Mouse (Mus musculus) mouse embryonic stem cell (cell line): Measurements from ENCODE around the gene Med19.
"Not testable (repeated sequence)": the region's sequence is repeated elsewhere in the genome, so short reads cannot be mapped to it uniquely, and the experiment has no call there.

Source experiments
- in situ Hi-C, 2 experiments: fragments of 300-500 bp; cut with MboI; formaldehyde crosslinking; loops; 1 replicate in 1 of 2; 3 replicates in 1 of 2; pipeline ENCODE4 v1.14.3; 2019 to 2020; ENCODE audit warnings: low sequenced_read_pairs in 2 of 2, low pct_unique_long_range_greater_than_20kb in 1 of 2, mixed read lengths in 1 of 2; ENCODE audit not compliant: unreplicated experiment in 1 of 2

Med19 gene

DNA sequence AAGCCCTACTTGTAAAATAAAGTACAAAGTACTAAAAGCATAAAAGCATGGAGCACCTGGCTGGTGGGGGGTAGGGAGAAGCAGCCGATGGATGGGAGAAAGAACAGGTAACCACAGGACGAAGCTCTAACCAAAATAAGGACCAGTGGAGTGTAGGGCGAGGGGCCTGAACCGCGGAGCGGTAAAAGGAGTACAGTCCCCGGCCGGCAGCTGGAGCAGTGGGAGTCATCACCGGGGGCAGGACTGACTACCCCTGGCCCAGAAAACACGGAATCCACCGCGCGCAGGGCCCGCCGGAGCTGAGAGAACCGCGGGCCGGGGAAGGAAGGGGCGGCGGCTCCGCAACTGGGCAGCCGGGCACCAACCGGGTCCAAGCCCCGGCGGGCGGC is 36.2 kb downstream of the Med19 start:
- in situ Hi-C loops, result no loop called here

- in situ Hi-C loops, result no loop called here
These were observed 36.8 kb downstream of the Med19 start, which contains the start of gene Zdhhc5 for GRCm38 (mm10) chr2:84714811-84715561. Zdhhc5 (minus strand) TSS chr2:84715180.

DNA sequence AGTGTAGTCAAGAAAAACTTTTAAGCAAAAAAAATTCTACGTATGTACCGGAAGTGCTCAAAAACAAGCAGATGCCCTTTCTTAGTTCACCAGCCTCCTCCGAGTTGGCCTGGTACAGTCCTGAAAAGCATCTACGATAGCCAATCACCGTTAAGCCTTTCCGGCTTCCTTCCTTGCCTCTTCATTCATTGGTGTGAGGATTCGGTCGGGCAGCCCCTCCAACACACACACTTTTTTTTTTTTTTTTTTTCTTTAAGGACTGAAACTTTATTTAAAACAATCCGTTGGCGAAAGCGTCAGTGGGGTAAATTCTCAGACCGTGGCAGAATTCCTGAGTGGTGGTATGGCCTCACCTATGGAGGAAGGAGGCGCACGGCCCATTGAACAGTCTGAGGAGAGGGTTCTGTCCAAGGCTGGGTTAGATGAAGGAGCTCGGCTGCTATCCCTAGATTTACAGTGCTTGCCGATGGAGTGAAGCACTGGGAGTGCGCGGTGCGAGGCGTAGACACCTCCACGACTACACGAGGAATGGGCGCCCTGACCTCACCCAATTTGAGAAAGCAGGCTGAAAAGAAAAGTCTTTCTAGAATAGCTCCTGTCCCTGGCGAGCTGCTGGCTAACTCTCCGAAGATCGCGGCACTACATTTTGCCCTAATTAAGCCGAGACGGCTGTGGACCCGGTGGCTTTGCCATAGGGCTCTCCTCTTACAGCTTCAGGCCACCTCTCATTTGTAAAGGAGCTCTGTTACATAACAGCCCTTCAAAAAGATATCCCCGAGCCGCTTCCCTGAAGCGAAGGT is 37.6 kb downstream of the Med19 start:
- in situ Hi-C loops, result no loop called here

- in situ Hi-C loops, result no loop called here
These were observed 38.5 kb downstream of the Med19 start for GRCm38 (mm10) chr2:84716423-84717355.

DNA sequence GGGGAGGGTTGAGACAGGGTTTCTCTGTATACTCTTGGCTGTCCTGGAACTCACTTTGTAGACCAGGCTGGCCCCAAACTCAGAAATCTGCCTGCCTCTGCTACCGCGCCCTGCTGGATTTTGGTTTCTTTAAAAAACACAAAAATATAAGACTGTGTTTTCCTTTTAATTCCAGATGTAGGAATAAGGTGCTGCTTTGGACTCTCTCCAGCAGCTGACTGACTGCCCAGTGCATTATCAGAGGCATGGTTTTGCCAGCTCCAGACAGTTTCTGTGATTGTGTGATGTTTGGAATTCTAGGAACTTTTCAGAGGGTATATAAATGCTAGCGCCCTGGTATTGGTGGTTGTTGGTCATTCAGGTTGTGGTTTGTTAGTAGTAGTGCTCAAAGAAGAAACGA is 39.2 kb downstream of the Med19 start:
- in situ Hi-C loops, result no loop called here

GRCm38 (mm10) chr2:84720718-84721117 is 42.5 kb downstream of the Med19 start:
- in situ Hi-C loops, result no loop called here

DNA sequence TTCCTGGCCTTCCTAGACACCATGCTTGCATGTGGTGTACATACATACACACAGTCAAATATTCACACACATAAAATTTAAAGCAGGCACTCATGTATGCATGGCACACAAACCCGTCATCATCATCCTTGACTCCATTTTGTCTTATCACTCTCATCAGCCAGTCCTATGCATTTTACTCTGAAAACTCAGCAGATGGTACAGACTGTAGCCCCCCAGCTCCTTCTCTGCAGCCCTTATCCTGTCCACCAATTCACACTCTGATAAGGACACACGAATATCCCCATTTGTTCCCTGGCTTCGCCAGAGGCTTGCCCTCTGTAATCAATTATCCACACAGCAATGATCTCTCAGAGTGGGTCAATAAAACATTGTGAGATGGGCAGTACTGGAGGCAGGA is 43.0 kb downstream of the Med19 start:
- in situ Hi-C loops, result no loop called here

GRCm38 (mm10) chr2:84723856-84724255 is 45.7 kb downstream of the Med19 start:
- in situ Hi-C loops, result no loop called here

DNA sequence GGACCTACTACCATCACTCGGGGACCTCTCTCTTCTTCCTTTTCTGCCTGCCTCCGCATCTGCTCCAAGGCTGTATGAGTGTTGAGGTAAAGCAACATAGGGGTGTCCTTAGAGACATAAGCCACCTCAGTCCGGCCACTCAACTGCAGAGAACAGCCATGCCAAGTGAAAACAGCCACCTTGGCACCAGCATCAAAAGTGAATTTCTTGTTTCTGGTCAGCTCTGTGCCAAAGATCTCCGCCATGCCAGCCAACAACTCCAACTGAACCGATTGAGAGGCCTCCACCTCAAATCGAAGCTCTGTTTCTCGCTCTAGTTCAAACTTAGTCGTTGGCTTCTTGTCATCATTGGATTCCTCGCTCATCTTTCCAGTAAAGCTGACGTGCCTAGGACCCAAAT is 47.6 kb downstream of the Med19 start:
- in situ Hi-C loops, result no loop called here

DNA sequence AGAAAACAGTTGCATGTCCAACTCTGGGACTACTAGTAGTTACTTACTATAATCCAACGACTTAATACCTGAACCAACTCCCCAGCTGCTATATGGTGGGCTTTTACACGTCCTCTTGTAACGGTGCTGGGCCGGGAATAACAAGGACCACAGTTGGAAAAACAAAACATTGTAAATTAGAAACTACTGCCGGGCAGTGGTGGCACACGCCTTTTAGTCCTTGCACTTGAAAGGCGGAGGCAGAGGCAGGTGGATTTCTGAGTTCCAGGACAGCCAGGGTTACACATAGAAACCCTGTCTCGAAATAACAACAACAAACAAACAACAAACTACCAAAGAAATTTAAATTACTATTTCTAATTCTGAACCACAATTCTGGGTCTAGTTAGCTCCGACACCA is 48.5 kb downstream of the Med19 start:
- in situ Hi-C loops, result no loop called here

- in situ Hi-C loops, result no loop called here
These were observed 49.1 kb downstream of the Med19 start, which contains the start of gene Clp1 for GRCm38 (mm10) chr2:84727172-84727858. Clp1 (minus strand) TSS chr2:84727350.

GRCm38 (mm10) chr2:84728191-84728590 is 50.0 kb downstream of the Med19 start:
- in situ Hi-C loops, result not testable (repeated sequence)

GRCm38 (mm10) chr2:84731206-84731605 is 53.0 kb downstream of the Med19 start:
- in situ Hi-C loops, result no loop called here

GRCm38 (mm10) chr2:84732394-84732793 is 54.2 kb downstream of the Med19 start:
- in situ Hi-C loops, result no loop called here

DNA sequence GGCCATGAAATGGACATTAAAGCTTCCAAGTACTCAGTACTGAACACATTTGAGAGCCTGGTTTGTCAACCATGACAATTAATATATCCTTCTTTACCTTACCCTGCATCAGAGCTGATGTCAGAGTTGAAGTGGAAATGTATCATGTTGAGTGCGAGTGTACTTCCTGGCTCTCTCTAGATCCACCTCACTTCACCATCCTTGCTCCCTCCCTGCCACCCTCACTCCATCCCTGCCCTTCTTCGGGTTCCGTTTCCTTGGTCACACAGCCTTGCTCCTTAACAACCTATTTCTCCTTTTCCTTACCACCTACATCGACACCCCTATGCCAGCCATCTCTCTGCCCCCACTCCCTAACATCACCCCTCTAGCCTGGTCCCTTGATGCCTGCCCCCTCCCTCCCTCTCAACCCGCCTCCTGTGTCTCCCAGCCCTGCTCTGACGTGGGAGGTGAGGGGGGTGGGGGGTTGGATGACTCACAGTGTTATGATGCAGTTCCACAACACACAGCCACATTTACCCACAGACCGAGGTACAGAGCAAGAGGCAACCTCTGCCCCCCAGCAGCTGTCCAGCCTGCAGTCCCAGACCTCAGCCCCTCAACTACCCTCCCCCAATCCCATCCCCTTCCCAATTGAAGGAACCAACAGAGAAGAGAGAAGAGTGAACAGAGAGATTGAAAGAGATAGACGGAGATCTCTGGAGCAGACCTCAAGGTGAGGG is 55.5 kb downstream of the Med19 start, which contains the start of gene Ypel4:
Ypel4 (plus strand) TSS at position 480 of the 722 bp plus-strand sequence.
- in situ Hi-C loops, result no loop called here

- in situ Hi-C loops, result no loop called here
These were observed 56.2 kb downstream of the Med19 start for GRCm38 (mm10) chr2:84734351-84734864.

DNA sequence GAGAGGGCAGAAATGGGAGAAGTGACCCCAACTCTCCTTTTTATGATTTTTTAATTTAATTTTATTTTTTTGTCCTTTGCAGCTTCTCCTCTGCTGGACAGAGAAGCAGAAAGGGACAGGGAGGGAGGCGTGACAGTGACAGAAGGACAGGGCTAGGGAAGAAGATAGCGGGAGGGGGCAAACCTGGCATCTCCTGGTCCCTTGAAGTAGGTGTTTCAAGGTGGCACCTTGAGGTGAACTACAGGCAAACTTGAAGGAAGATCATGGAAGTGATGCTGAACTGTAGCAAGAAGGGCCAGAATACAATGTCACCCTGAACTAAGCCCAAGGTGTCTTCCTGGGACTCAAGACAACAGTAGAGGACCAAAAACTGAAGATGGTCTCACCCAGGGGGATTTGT is 56.7 kb downstream of the Med19 start:
- in situ Hi-C loops, result no loop called here
